Mouse (Mus musculus): ENCODE results near the gene Sec24d. TPM values are rescaled to one million over a fixed set of nuclear protein-coding genes. Genes with fewer than 3 reads are reported as not detected.
A peak's percentile ranks its signal among the peaks of the same experiment; 100 is the strongest.

Sec24d gene
- polyA plus RNA-seq, 1 experiment from 2014 or later: 55.6 TPM

- no peak for ATAC-seq (ENCODE audit: low FRiP score, low TSS enrichment)
- 97% methylated on average over 2 of the region's 2 CpGs for WGBS
- no peaks in the 10 kb centered on the region for H3K9me3 ChIP-seq (ENCODE audit: control insufficient read depth, low read length)
- DNase-seq (ENCODE audit: low spot score): no peak
- H3K4me1 ChIP-seq (replicated peaks; ENCODE audit: control insufficient read depth, insufficient read depth): no peaks in the 10 kb centered on the region
- H3K4me2 ChIP-seq (replicated peaks; ENCODE audit: low read depth): no peak overlapping the region
- H3K27ac ChIP-seq (replicated peaks): no peak overlapping the region
- TF ChIP-seq EP300 (optimal IDR thresholded peaks at IDR 0.05) (no peak), CTCF (IDR thresholded peaks at IDR 0.05; ENCODE audit: low read depth) (no peak)
- H3K9ac ChIP-seq (ENCODE audit: low read length): no peak overlapping the region
- H3K27me3 ChIP-seq (ENCODE audit: control insufficient read depth, insufficient read depth, low read length): no peaks in the 10 kb centered on the region
- no peak overlapping the region for H3K4me3 ChIP-seq (ENCODE audit: low read depth, low read length)
- peaks cover 23% of the 10 kb centered on the region; the same call in 1 of the 2 replicates for H3K36me3 ChIP-seq (ENCODE audit: control insufficient read depth, insufficient read depth, low read length)
Measured at GRCm38 (mm10) chr3:123301521-123301920, 34.3 kb downstream of the Sec24d start.

DNA sequence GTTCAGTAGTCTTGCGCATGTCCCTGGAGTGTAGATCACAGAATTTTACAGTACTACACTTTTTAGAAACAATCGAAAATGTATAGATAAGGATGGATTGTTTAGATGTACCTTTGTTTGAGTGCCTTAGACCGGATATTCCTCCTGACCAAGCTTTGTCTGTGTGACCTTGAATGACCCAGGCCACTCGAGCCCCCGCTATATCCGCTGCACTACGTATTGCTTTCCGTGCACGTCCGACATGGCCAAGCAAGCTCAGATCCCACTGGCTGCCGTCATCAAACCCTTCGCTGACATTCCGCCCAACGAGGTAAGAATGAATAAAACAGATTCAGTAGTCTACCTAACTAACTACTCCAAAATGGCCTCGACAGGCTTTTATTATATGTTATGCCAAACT, 38.4 kb downstream of the Sec24d start:
- H3K4me2 ChIP-seq (replicated peaks; ENCODE audit: low read depth): no peak overlapping the region
- ATAC-seq (ENCODE audit: low FRiP score, low TSS enrichment): no peak
- H3K9ac ChIP-seq (ENCODE audit: low read length): no peak overlapping the region
- no peaks in the 10 kb centered on the region for H3K4me1 ChIP-seq (replicated peaks; ENCODE audit: control insufficient read depth, insufficient read depth)
- H3K36me3 ChIP-seq (ENCODE audit: control insufficient read depth, insufficient read depth, low read length): peaks cover 16% of the 10 kb centered on the region; the same call in 1 of the 2 replicates
- H3K9me3 ChIP-seq (ENCODE audit: control insufficient read depth, low read length): no peaks in the 10 kb centered on the region
- no peaks in the 10 kb centered on the region for H3K27me3 ChIP-seq (ENCODE audit: control insufficient read depth, insufficient read depth, low read length)
- no peak overlapping the region for H3K27ac ChIP-seq (replicated peaks)
- no peak for TF ChIP-seq CTCF (IDR thresholded peaks at IDR 0.05; ENCODE audit: low read depth)
- TF ChIP-seq EP300 (optimal IDR thresholded peaks at IDR 0.05): no peak
- no peak overlapping the region for H3K4me3 ChIP-seq (ENCODE audit: low read depth, low read length)
- 92% methylated on average over 15 of the region's 15 CpGs for WGBS
- no peak for DNase-seq (ENCODE audit: low spot score)

DNA sequence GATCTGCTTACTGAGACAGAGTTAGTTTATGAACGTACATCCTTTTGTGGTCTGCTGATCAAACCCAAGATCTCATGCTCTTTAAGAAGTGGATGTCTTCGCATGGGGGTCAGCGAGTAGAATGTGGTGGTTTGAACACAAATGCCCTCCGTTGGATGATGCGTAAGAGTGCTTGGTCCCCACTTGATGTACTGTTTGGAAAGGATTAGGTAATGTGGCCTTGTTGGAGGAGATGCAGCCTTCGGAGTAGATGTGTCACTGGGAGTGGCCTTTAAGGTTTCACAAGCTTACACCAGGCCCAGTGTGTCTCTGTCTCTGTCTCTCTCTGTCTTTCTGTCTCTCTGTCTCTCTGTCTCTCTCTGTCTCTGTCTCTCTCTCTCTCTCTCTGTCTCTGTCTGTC, 40.2 kb downstream of the Sec24d start:
- no peak overlapping the region for H3K4me3 ChIP-seq (ENCODE audit: low read depth, low read length)
- 90% methylated on average over 6 of the region's 6 CpGs for WGBS
- H3K27me3 ChIP-seq (ENCODE audit: control insufficient read depth, insufficient read depth, low read length): no peaks in the 10 kb centered on the region
- no peaks in the 10 kb centered on the region for H3K9me3 ChIP-seq (ENCODE audit: control insufficient read depth, low read length)
- peaks cover 9% of the 10 kb centered on the region; the same call in 1 of the 2 replicates for H3K36me3 ChIP-seq (ENCODE audit: control insufficient read depth, insufficient read depth, low read length)
- no peak for TF ChIP-seq CTCF (IDR thresholded peaks at IDR 0.05; ENCODE audit: low read depth)
- no peak for TF ChIP-seq EP300 (optimal IDR thresholded peaks at IDR 0.05)
- DNase-seq (ENCODE audit: low spot score): no peak
- ATAC-seq (ENCODE audit: low FRiP score, low TSS enrichment): no peak
- H3K27ac ChIP-seq (replicated peaks): no peak overlapping the region
- no peak overlapping the region for H3K9ac ChIP-seq (ENCODE audit: low read length)
- H3K4me1 ChIP-seq (replicated peaks; ENCODE audit: control insufficient read depth, insufficient read depth): no peaks in the 10 kb centered on the region
- H3K4me2 ChIP-seq (replicated peaks; ENCODE audit: low read depth): no peak overlapping the region

GRCm38 (mm10) chr3:123309141-123309540, 41.9 kb downstream of the Sec24d start:
- Histone ChIP-seq H3K27me3 (ENCODE audit: control insufficient read depth, insufficient read depth, low read length) (no peaks in the 10 kb centered on the region), H3K9me3 (ENCODE audit: control insufficient read depth, low read length) (no peaks in the 10 kb centered on the region), H3K4me3 (ENCODE audit: low read depth, low read length) (no peak overlapping the region), H3K36me3 (ENCODE audit: control insufficient read depth, insufficient read depth, low read length) (peaks cover 6% of the 10 kb centered on the region; the same call in 1 of the 2 replicates), H3K4me1 (replicated peaks; ENCODE audit: control insufficient read depth, insufficient read depth) (no peaks in the 10 kb centered on the region), H3K4me2 (replicated peaks; ENCODE audit: low read depth) (no peak overlapping the region), H3K9ac (ENCODE audit: low read length) (no peak overlapping the region), H3K27ac (replicated peaks) (no peak overlapping the region)
- DNase-seq (ENCODE audit: low spot score) (no peak), ATAC-seq (ENCODE audit: low FRiP score, low TSS enrichment) (no peak)
- WGBS: 74% methylated on average over 6 of the region's 6 CpGs
- TF ChIP-seq CTCF (IDR thresholded peaks at IDR 0.05; ENCODE audit: low read depth): no peak
- TF ChIP-seq EP300 (optimal IDR thresholded peaks at IDR 0.05): no peak

DNA sequence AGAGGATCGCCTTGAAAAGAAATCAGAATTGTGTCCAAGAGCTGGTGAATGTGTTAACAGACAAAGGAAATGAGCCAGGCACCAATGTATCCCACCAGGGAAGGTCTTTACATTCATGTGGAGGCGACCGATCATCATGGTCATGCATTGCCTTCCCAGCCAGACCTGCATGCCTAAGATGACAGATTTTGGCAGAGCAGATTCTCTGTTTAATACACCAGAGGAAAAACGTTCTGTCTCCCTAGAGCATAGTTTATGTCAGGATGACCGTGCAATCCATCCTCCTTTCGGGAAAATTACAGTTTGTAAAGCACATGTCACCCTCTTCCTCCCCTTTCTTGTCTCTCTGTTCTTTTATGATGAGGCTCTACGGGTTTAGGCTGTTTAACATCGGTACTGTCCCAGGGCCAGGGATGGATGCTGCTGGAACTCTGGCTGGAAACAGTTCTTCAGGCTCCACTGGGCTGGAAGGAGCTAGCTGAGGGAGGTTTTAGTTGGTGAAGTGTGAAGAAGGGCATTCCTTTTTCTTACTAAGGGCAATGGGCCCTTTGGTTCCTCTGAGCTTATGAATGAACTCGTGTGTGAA, 45.3 kb downstream of the Sec24d start:
- 54% methylated on average over 9 of the region's 9 CpGs for WGBS
- H3K27me3 ChIP-seq (ENCODE audit: control insufficient read depth, insufficient read depth, low read length): no peaks in the 10 kb centered on the region
- no peak for TF ChIP-seq EP300 (optimal IDR thresholded peaks at IDR 0.05)
- ATAC-seq (ENCODE audit: low FRiP score, low TSS enrichment): no peak; the same call in 1 of the 2 replicates
- H3K36me3 ChIP-seq (ENCODE audit: control insufficient read depth, insufficient read depth, low read length): peaks cover 3% of the 10 kb centered on the region; the same call in 1 of the 2 replicates
- peak overlapping the region; percentile 49; the same call in 1 of the 2 replicates for H3K27ac ChIP-seq (replicated peaks)
- no peak overlapping the region for H3K4me3 ChIP-seq (ENCODE audit: low read depth, low read length)
- DNase-seq (ENCODE audit: low spot score): no peak
- no peaks in the 10 kb centered on the region for H3K9me3 ChIP-seq (ENCODE audit: control insufficient read depth, low read length)
- no peak overlapping the region for H3K9ac ChIP-seq (ENCODE audit: low read length)
- H3K4me1 ChIP-seq (replicated peaks; ENCODE audit: control insufficient read depth, insufficient read depth): no peaks in the 10 kb centered on the region
- H3K4me2 ChIP-seq (replicated peaks; ENCODE audit: low read depth): no peak overlapping the region

- no peaks in the 10 kb centered on the region for H3K9me3 ChIP-seq (ENCODE audit: control insufficient read depth, low read length)
- H3K4me2 ChIP-seq (replicated peaks; ENCODE audit: low read depth): no peak overlapping the region
- 27% methylated on average over 5 of the region's 5 CpGs for WGBS
- H3K27ac ChIP-seq (replicated peaks): no peak overlapping the region
- H3K36me3 ChIP-seq (ENCODE audit: control insufficient read depth, insufficient read depth, low read length): peaks cover under 1% of the 10 kb centered on the region; the same call in 1 of the 2 replicates
- ATAC-seq (ENCODE audit: low FRiP score, low TSS enrichment): no peak
- no peaks in the 10 kb centered on the region for H3K27me3 ChIP-seq (ENCODE audit: control insufficient read depth, insufficient read depth, low read length)
- DNase-seq (ENCODE audit: low spot score): no peak
- H3K9ac ChIP-seq (ENCODE audit: low read length): no peak overlapping the region
- no peak overlapping the region for H3K4me3 ChIP-seq (ENCODE audit: low read depth, low read length)
- no peaks in the 10 kb centered on the region for H3K4me1 ChIP-seq (replicated peaks; ENCODE audit: control insufficient read depth, insufficient read depth)
- TF ChIP-seq EP300 (optimal IDR thresholded peaks at IDR 0.05): no peak
- no peak for TF ChIP-seq CTCF (IDR thresholded peaks at IDR 0.05; ENCODE audit: low read depth)
Measured at GRCm38 (mm10) chr3:123313477-123313876, 46.2 kb downstream of the Sec24d start.
